Mouse (Mus musculus): ENCODE data around the gene Vps18. TPM values are rescaled to one million over a fixed set of nuclear protein-coding genes. Genes with fewer than 3 reads are reported as not detected.

The Vps18 gene
- 23.3 TPM for total RNA-seq (2023)

DNA sequence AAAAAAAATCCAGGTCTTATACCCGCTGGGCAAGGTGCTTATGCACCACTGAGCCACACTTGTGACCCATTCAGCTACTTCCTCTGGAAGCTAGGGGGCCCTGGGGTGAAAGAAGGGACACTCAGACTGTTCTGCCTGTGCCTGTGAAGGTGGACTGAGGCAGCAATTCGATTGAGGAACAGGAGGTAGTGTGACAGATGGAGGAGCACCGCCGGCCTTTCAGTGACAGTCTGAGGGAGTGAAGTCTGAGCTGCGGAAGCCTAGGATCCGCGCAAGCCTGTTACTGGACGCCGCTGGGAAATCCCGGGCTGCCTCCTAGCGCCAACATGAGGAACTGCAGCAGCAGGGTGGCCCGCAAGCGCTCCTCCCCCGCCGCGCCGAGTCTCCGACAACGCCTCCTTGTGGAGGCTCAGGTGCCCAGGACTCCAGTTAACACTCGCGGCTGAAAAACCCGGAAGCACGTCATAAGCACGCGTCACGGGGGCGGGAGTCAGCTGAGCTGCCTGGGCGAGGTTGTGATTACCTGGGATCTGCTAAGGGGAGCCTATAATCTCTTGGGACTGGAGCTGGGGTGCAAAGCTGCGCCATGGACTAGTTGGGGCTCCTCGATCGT lies at the start of gene Vps18:
Gene Vps18, plus strand, starts transcription at position 471 of the 613 bp plus-strand sequence.

DNA sequence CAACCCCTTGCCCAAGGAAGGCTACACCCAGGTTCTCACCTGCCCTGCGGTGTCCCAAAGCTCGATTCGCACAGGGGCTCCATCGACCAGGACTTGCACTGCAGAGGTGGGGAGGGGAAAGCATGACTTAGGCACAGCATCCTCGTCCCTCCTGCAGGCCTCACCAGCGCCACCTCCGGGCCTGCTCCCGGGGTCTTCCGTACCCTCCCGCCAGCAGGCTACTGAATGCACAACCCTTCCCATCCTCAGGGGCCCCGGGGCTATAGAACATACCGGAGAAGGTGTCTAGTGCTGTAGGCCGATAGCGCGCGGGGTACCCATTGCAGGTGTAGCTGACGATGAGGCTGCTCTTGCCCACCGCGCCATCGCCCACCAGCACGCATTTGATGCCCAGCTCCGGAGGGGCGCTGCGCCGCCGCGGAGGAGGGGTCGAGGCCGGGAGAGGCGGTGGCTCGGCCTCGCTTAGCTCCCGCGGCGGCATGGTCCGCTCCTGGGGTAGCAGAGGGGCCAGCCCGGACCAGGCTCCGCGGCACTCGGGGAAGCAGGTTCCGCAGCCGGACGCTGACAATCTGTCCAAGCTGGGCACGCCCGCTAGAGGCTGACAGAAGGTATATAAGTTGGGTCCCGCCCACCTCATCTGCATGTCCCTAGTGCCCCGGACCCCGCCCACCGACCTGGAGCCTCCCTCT lies 17.8 kb upstream of the Vps18 start, which contains the start of gene Rhov:
Gene Rhov, minus strand, starts transcription at position 630 of the 689 bp plus-strand sequence.

DNA sequence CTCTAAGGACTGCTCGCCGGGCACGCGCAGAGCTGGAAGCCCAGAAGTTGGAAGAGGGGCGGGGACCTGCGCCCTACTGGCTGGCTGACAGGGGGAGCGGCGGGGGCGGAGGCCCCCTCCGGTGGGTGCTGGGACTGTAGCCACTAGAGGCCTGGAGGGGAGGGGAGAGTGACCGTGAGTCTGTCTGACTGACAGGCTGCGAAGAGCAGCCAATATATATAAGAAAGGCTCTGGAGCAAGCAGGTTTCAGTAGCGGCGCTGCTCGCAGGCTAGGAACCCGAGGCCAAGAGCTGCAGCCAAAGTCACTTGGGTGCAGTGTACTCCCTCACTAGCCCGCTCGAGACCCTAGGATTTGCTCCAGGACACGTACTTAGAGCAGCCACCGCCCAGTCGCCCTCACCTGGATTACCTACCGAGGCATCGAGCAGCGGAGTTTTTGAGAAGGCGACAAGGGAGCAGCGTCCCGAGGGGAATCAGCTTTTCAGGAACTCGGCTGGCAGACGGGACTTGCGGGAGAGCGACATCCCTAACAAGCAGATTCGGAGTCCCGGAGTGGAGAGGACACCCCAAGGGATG lies 37.1 kb downstream of the Vps18 start, which contains the start of gene Dll4:
Gene Dll4, plus strand, starts transcription at position 217 of the 576 bp plus-strand sequence.

Other genes starting within 250 kb of the Vps18 start
- 1.2 TPM for gene Knl1, start 241.6 kb upstream of the Vps18 start, total RNA-seq (2023)
- 1.1 TPM for gene Rad51, start 175.9 kb upstream of the Vps18 start, total RNA-seq (2023)
- 23.4 TPM for gene Rmdn3, start 131.7 kb upstream of the Vps18 start, total RNA-seq (2023)
- not detected for gene Gchfr, start 121.0 kb upstream of the Vps18 start, total RNA-seq (2023)
- gene Gm14137, start 114.2 kb upstream of the Vps18 start, total RNA-seq (2023): 0.30 TPM
- gene Zfyve19, start 80.1 kb upstream of the Vps18 start, total RNA-seq (2023): 32.5 TPM
- 22.2 TPM for gene Dnajc17, start 79.9 kb upstream of the Vps18 start, total RNA-seq (2023)
- not detected for gene Ppp1r14d, start 58.8 kb upstream of the Vps18 start, total RNA-seq (2023)
- 0.53 TPM for gene Spint1, start 51.4 kb upstream of the Vps18 start, total RNA-seq (2023)
- gene Rhov, start 17.5 kb upstream of the Vps18 start, total RNA-seq (2023): not detected
- not detected for gene Dll4, start 37.0 kb downstream of the Vps18 start, total RNA-seq (2023)
- 0.59 TPM for gene Chac1, start 62.5 kb downstream of the Vps18 start, total RNA-seq (2023)
- gene Ino80, start 188.9 kb downstream of the Vps18 start, total RNA-seq (2023): 50.6 TPM